Mouse (Mus musculus) CH12.LX (cell line): Measurements from ENCODE around the gene Frmd5. TPM values are rescaled to one million over a fixed set of nuclear protein-coding genes. Genes with fewer than 3 reads are reported as not detected.

Experiments used
- DNase-seq: peaks from one replicate; pipeline ENCODE4 v3.0.0-alpha.2; 2013; ENCODE audit errors: extremely low read depth
- H3K27ac ChIP-seq: 2 replicates; pipeline ENCODE4 v1.5.1; 2012; ENCODE audit warnings: low read depth, mild to moderate bottlenecking, control low read depth, moderate library complexity; ENCODE audit not compliant: insufficient read depth
- H3K27me3 ChIP-seq: replicated peaks from 2 replicates; pipeline ENCODE3; 2012; ENCODE audit warnings: inconsistent platforms
- H3K36me3 ChIP-seq, 2 experiments: replicated peaks in 1 of 2; 2 replicates each; pipeline versions ENCODE3 to v1.6.1; 2012; ENCODE audit warnings: inconsistent platforms in 1 of 2, low read length in 1 of 2, mild to moderate bottlenecking in 1 of 2, mixed read lengths in 1 of 2, moderate library complexity in 1 of 2; ENCODE audit not compliant: control insufficient read depth in 1 of 2, insufficient read depth in 1 of 2
- H3K4me1 ChIP-seq, 2 experiments: 2 replicates each; pipeline ENCODE4 v1.6.1; 2012; ENCODE audit warnings: inconsistent platforms in 1 of 2, moderate library complexity in 1 of 2; ENCODE audit not compliant: insufficient read depth in 2 of 2, control insufficient read depth in 1 of 2
- H3K4me2 ChIP-seq: 2 replicates; pipeline ENCODE4 v1.6.1; 2012; ENCODE audit warnings: low read depth, mild to moderate bottlenecking, control low read depth; ENCODE audit not compliant: poor library complexity, insufficient read depth, severe bottlenecking
- H3K4me3 ChIP-seq, 3 experiments: fragments of 150-350 bp in 1 of 3; sonication (generic) in 1 of 3; replicated peaks in 1 of 3; 2 replicates each; pipeline versions ENCODE3 to v1.5.1; 2011 to 2012; ENCODE audit warnings: low read depth in 2 of 3, low read length in 2 of 3, mild to moderate bottlenecking in 2 of 3, moderate library complexity in 2 of 3, control low read depth in 1 of 3, improper control_type of control experiment in 1 of 3, inconsistent platforms in 1 of 3, mixed read lengths in 1 of 3; ENCODE audit not compliant: poor library complexity in 1 of 3
- H3K79me2 ChIP-seq: replicated peaks from 2 replicates; pipeline ENCODE4 v1.6.1; 2012; ENCODE audit warnings: mild to moderate bottlenecking, moderate library complexity; ENCODE audit not compliant: control insufficient read depth, poor library complexity, insufficient read depth, severe bottlenecking; ENCODE audit errors: extremely low read depth
- H3K9ac ChIP-seq: 2 replicates; pipeline ENCODE4 v1.6.1; 2012; ENCODE audit warnings: low read depth, mild to moderate bottlenecking, control low read depth, moderate library complexity; ENCODE audit not compliant: insufficient read depth
- H3K9me3 ChIP-seq: replicated peaks from 2 replicates; pipeline ENCODE3; 2012; ENCODE audit warnings: low read length, inconsistent platforms, mixed read lengths
- CHD1 ChIP-seq: IDR thresholded peaks from 2 replicates; pipeline ENCODE4 v1.6.1; 2012; ENCODE audit warnings: low read depth, low read length, improper control_type of control experiment, inconsistent platforms
- CTCF ChIP-seq, 2 experiments: IDR thresholded peaks in 1 of 2; conservative IDR thresholded peaks in 1 of 2; 2 replicates each; pipeline ENCODE4 v1.5.1; 2011 to 2012; ENCODE audit warnings: low read depth in 2 of 2, low read length in 2 of 2, improper control_type of control experiment in 1 of 2, inconsistent platforms in 1 of 2, mild to moderate bottlenecking in 1 of 2, moderate library complexity in 1 of 2
- E2F4 ChIP-seq: IDR thresholded peaks from 2 replicates; pipeline ENCODE4 v1.6.1; 2011; ENCODE audit warnings: low read depth, low read length, improper control_type of control experiment; ENCODE audit not compliant: insufficient replicate concordance
- ETS1 ChIP-seq: conservative IDR thresholded peaks from 2 replicates; pipeline ENCODE4 v1.6.1; 2012; ENCODE audit warnings: low read depth, mild to moderate bottlenecking, inconsistent platforms, low read length, improper control_type of control experiment, moderate library complexity
- GABPA ChIP-seq: IDR thresholded peaks from 2 replicates; pipeline ENCODE4 v1.6.1; 2012; ENCODE audit warnings: low read depth, low read length, improper control_type of control experiment, inconsistent platforms; ENCODE audit not compliant: insufficient replicate concordance
- HCFC1 ChIP-seq: IDR thresholded peaks from 2 replicates; pipeline ENCODE4 v1.6.1; 2012; ENCODE audit warnings: low read depth, mild to moderate bottlenecking, inconsistent platforms, low read length, improper control_type of control experiment
- JUN ChIP-seq: IDR thresholded peaks from 2 replicates; pipeline ENCODE4 v1.6.1; 2011; ENCODE audit warnings: low read depth, mild to moderate bottlenecking, low read length, improper control_type of control experiment, moderate library complexity; ENCODE audit not compliant: insufficient read depth
- KAT2A ChIP-seq: IDR thresholded peaks from 2 replicates; pipeline ENCODE4 v1.6.1; 2012; ENCODE audit warnings: low read length, improper control_type of control experiment, inconsistent platforms; ENCODE audit not compliant: insufficient replicate concordance
- MAFK ChIP-seq: IDR thresholded peaks from 2 replicates; pipeline ENCODE4 v1.6.1; 2011; ENCODE audit warnings: low read length, improper control_type of control experiment; ENCODE audit not compliant: insufficient replicate concordance
- MAZ ChIP-seq: IDR thresholded peaks from 2 replicates; pipeline ENCODE4 v1.6.1; 2012; ENCODE audit warnings: low read depth, mild to moderate bottlenecking, inconsistent platforms, low read length, improper control_type of control experiment, moderate library complexity
- MXI1 ChIP-seq: IDR thresholded peaks from 2 replicates; pipeline ENCODE4 v1.6.1; 2011; ENCODE audit warnings: mild to moderate bottlenecking, low read depth, low read length, improper control_type of control experiment
- MYC ChIP-seq: IDR thresholded peaks from 2 replicates; pipeline ENCODE4 v1.6.1; 2011; ENCODE audit warnings: low read depth, mild to moderate bottlenecking, improper control_type of control experiment, low read length
- NELFE ChIP-seq: IDR thresholded peaks from 2 replicates; pipeline ENCODE4 v1.6.1; 2011; ENCODE audit warnings: low read depth, low read length, improper control_type of control experiment
- PAX5 ChIP-seq: IDR thresholded peaks from 2 replicates; pipeline ENCODE4 v1.6.1; 2012; ENCODE audit warnings: low read length, inconsistent platforms, mixed read lengths
- SIN3A ChIP-seq: IDR thresholded peaks from 2 replicates; pipeline ENCODE4 v1.6.1; 2012; ENCODE audit warnings: low read length, improper control_type of control experiment, inconsistent platforms
- SMC3 ChIP-seq: IDR thresholded peaks from 2 replicates; pipeline ENCODE4 v1.6.1; 2011; ENCODE audit warnings: low read depth, low read length, improper control_type of control experiment
- TBP ChIP-seq: conservative IDR thresholded peaks from 2 replicates; pipeline ENCODE4 v1.6.1; 2011; ENCODE audit warnings: low read depth, low read length, improper control_type of control experiment
- TCF12 ChIP-seq: IDR thresholded peaks from 2 replicates; pipeline ENCODE4 v1.6.1; 2014; ENCODE audit warnings: low read depth, mild to moderate bottlenecking, inconsistent platforms, low read length, improper control_type of control experiment
- UBTF ChIP-seq: IDR thresholded peaks from 2 replicates; pipeline ENCODE4 v1.6.1; 2012; ENCODE audit warnings: low read depth, mild to moderate bottlenecking, inconsistent platforms, low read length, improper control_type of control experiment, moderate library complexity
- USF1 ChIP-seq: IDR thresholded peaks from 2 replicates; pipeline ENCODE4 v1.6.1; 2014; ENCODE audit warnings: low read depth, mild to moderate bottlenecking, inconsistent platforms, low read length, improper control_type of control experiment
- USF2 ChIP-seq: conservative IDR thresholded peaks from 2 replicates; pipeline ENCODE4 v1.6.1; 2011; ENCODE audit warnings: low read depth, low read length, improper control_type of control experiment
- ZC3H11A ChIP-seq: IDR thresholded peaks from 2 replicates; pipeline ENCODE4 v1.6.1; 2012; ENCODE audit warnings: low read depth, mild to moderate bottlenecking, inconsistent platforms, low read length, improper control_type of control experiment
- ZKSCAN1 ChIP-seq: IDR thresholded peaks from 2 replicates; pipeline ENCODE4 v1.6.1; 2012; ENCODE audit warnings: low read depth, inconsistent platforms, low read length, improper control_type of control experiment, borderline replicate concordance
- ZMIZ1 ChIP-seq: IDR thresholded peaks from 2 replicates; pipeline ENCODE4 v1.6.1; 2012; ENCODE audit warnings: low read depth, mild to moderate bottlenecking, inconsistent platforms, low read length, improper control_type of control experiment
- dilution Hi-C: fragments of 300-500 bp; cut with MboI; formaldehyde crosslinking; loops from 2 replicates; pipeline ENCODE4 v1.14.3; 2020; ENCODE audit warnings: low sequenced_read_pairs; ENCODE audit not compliant: extremely low pct_unique_long_range_greater_than_20kb, extremely low pct_ligation_motif_present
- in situ Hi-C: fragments of 300-500 bp; cut with MboI; formaldehyde crosslinking; loops from 3 replicates; pipeline ENCODE4 v1.14.3; 2019; ENCODE audit warnings: low sequenced_read_pairs, low pct_ligation_motif_present, low pct_unique_long_range_greater_than_20kb, mixed read lengths
- polyA plus RNA-seq: library from polyadenylated mRNA; unstranded; fragments of >175 nt; gene quantifications from 2 replicates; pipeline ENCODE4 v1.2.1, GENCODE M21; 2012; ENCODE audit warnings: low read depth; ENCODE audit not compliant: insufficient read length
- total RNA-seq, 2 experiments: library from RNA; depleted of rRNA; stranded (reverse); fragments of 300-350 nt in 1 of 2; fragments of >200 nt in 1 of 2; gene quantifications; 2 replicates each; pipeline ENCODE4 v1.2.3; 2012 to 2014

The Frmd5 gene
- total and polyA plus RNA-seq, 3 experiments = 1.9 to 3.5 (median 3.2) TPM

DNA sequence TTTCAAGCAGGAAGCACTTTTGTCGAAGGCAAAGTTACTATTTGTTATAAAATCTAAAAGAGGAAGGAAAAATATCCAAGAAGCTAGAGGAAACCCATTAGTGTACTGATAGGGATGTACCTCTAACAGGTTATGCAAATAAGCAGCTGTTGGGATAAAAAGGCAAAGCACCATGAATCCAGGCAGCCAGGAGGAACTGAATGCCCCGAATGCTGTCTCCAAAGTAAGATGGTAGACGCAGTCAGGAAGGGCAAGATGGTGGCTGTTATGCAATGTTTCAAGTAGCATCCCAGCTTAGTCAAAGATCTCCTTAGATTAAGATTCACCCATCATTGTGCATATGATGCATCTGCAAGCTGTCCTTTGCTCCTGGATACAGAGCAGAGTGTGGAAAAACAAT, 2.2 kb upstream of the Frmd5 start:
- Histone ChIP-seq H3K4me3 (no peak overlapping the region), H3K36me3 (no peaks in the 10 kb centered on the region), H3K9ac (no peak overlapping the region), H3K9me3 (no peaks in the 10 kb centered on the region), H3K27me3 (peaks cover 42% of the 10 kb centered on the region), H3K27ac (no peak overlapping the region), H3K4me2 (no peak overlapping the region), H3K4me1 (peaks cover 0 to 4% of the 10 kb centered on the region in 2 experiments; a peak in 1 of 4 replicates), H3K79me2 (no peaks in the 10 kb centered on the region)
- in situ Hi-C loops = no loop called here
- dilution Hi-C loops = no loop called here
- TF ChIP-seq PAX5 (no peak), ETS1 (no peak), MAFK (no peak), GABPA (no peak), CHD1 (no peak), USF1 (no peak), TBP (no peak), SMC3 (no peak), CTCF (conservative IDR thresholded peaks at IDR 0.05 in 1 of 2, IDR thresholded peaks at IDR 0.05 in 1 of 2; ENCODE audit: low read depth in 2 of 2, low read length in 2 of 2) (no peak), MXI1 (no peak), ZKSCAN1 (no peak), SIN3A (no peak), ZMIZ1 (no peak), JUN (no peak), MYC (no peak), ZC3H11A (no peak), MAZ (no peak)
- DNase-seq = no peak

DNA sequence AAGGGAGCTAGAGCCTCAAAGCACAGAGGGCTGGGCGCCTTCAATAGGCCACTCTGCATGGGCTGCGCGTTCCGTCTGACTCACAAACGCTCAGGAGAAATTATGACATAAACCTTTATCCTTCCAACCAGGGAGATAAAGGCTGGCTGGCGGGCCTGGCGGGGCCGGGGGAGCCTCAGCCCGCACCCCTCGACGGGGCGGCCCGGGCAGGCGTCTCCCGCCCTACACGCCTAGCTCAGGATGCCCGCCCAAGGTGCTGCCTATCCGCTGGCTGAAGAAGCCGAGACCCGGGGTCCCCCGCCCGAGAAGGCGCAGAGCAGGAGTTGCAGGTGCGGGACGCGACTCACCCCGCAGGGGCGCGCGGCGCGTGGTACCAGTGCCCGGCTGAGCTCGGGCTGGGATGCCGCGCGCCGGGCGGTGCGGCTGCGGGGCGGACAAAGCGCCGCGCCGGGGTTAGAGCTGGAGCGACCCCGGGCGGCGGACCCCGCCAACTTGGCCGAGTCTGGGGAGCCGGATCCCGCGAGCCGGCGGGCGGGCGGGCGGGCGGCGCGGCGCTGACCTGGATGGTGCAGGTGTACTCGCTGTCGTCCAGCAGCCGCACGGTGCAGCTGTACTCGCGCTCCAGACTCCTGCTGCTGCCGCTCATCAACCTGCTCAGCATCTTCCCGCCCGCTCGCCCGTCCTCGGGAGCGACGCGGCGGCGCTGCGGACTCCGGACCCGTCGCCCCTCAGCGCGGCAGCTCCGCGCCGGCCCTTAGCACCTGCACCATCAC, 530 bp downstream of the Frmd5 start:
- Histone ChIP-seq H3K27me3 (peaks cover 46% of the 10 kb centered on the region), H3K36me3 (no peaks in the 10 kb centered on the region), H3K4me3 (peak overlapping the region; percentile 20 to 62 (median 58)), H3K4me1 (peaks cover 0 to 4% of the 10 kb centered on the region in 2 experiments; a peak in 1 of 4 replicates), H3K9me3 (no peaks in the 10 kb centered on the region), H3K4me2 (peak overlapping the region; percentile 89), H3K79me2 (no peaks in the 10 kb centered on the region), H3K27ac (no peak overlapping the region), H3K9ac (no peak overlapping the region)
- TF ChIP-seq KAT2A (no peak), UBTF (no peak), E2F4 (no peak), TCF12 (no peak), NELFE (no peak), USF2 (no peak), HCFC1 (no peak), ZMIZ1 (no peak), ZKSCAN1 (no peak)
- dilution Hi-C loops (no loop called here), in situ Hi-C loops (no loop called here)
- DNase-seq = no peak
